Mouse (Mus musculus) common myeloid progenitor, adult 5-6 weeks (primary cell): ENCODE data around the gene Gm6502. TPM values are rescaled to one million over a fixed set of nuclear protein-coding genes. Genes with fewer than 3 reads are reported as not detected.
"Not testable (repeated sequence)": the region's sequence is repeated elsewhere in the genome, so short reads cannot be mapped to it uniquely, and the experiment has no call there.

Experiments used
- ATAC-seq: replicated peaks from 2 replicates; pipeline ENCODE4 v1.8.0; 2016; ENCODE audit warnings: low read depth, mild to moderate bottlenecking, moderate TSS enrichment, inconsistent platforms; ENCODE audit not compliant: poor library complexity, severe bottlenecking
- total RNA-seq: library from RNA; stranded (forward); fragments of 200-1000, 187-1606 nt; gene quantifications from 2 replicates; pipeline ENCODE4 v1.2.3, GENCODE M21; 2017

Gene Gm6502
- not detected in 2 replicates for total RNA-seq

DNA sequence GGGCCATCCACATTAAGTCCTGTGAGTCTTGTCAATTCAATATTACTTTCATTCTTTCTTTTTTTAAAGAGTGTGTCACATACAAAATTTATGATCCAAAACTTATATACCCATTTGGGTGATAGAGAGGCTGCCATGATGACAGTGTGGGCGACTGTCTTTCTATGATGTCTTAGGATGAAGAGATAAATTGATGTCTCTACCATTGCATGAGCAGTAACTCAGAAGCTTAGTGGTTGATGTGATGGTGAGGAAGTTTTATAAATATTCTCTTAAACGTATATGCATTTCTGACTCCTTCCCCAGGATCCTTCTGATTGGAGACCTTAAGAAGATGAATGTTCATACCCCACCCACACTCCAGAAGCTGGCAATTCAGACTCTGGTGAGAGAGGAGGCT lies at the start of gene Gm6502:
Gene Gm6502 (plus strand): TSS at position 301 of the 400 bp plus-strand sequence.
- ATAC-seq = not testable (repeated sequence)

DNA sequence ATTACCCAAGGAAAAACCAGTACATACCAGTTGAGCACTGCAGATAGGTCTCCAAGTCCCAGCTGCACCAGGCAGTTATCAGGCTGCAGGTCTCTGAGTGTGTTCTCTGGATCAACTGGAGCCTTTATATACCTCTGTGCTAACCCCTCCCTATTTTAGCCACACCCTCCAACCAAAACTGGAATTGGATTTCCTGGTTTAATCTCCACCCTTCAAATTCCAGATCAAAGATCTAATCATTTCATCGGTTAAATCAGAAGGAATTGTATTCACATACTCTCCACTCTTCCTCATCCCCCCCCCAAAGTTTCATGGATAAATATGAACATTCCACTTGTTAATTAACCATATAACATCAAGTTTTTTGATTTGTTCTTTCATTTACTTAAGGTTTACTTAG lies 7.5 kb upstream of the Gm6502 start, which contains the start of gene A430089I19Rik:
Gene A430089I19Rik (minus strand): TSS at position 101 of the 400 bp plus-strand sequence.
- not testable (repeated sequence) for ATAC-seq

- ATAC-seq = not testable (repeated sequence)
Measured at GRCm38 (mm10) chr5:94339449-94339848, 25.2 kb downstream of the Gm6502 start, which contains the start of gene AA792892. Gene AA792892, plus strand, starts transcription at chr5:94339749.

Other genes starting within 250 kb of the Gm6502 start
- not detected in 2 replicates for gene BC061212, start 243.9 kb upstream of the Gm6502 start, total RNA-seq
- not detected in 2 replicates for gene Gm6351, start 238.1 kb upstream of the Gm6502 start, total RNA-seq
- gene Gm3106, start 96.4 kb upstream of the Gm6502 start, total RNA-seq = not detected in 2 replicates
- gene A430089I19Rik, start 7.6 kb upstream of the Gm6502 start, total RNA-seq = not detected in 2 replicates
- gene AA792892, start 25.3 kb downstream of the Gm6502 start, total RNA-seq = not detected in 2 replicates
- not detected in 2 replicates for gene Gm7682, start 131.3 kb downstream of the Gm6502 start, total RNA-seq
- gene Gm3139, start 211.9 kb downstream of the Gm6502 start, total RNA-seq = not detected in 2 replicates